Mouse (Mus musculus) forelimb bud, embryonic 11.5 days (tissue): ENCODE measurements around the gene Phlpp2.

ENCODE experiments used
- DNase-seq: peaks from one replicate; pipeline ENCODE4 v3.0.0-alpha.2; 2012; ENCODE audit warnings: low read depth, low spot score

The Phlpp2 gene

GRCm38 (mm10) chr8:109902379-109902778 is 34.0 kb downstream of the Phlpp2 start:
- no peak for DNase-seq

- no peak for DNase-seq
These were observed 35.6 kb downstream of the Phlpp2 start for GRCm38 (mm10) chr8:109903909-109904469.

- DNase-seq: no peak
These were observed 36.8 kb downstream of the Phlpp2 start for GRCm38 (mm10) chr8:109904928-109905668.

- no peak for DNase-seq
These were observed 38.6 kb downstream of the Phlpp2 start for GRCm38 (mm10) chr8:109906907-109907306.

- DNase-seq: no peak
These were observed 39.0 kb downstream of the Phlpp2 start for GRCm38 (mm10) chr8:109907376-109907775.

- DNase-seq: peak; percentile 34
These were observed 48.9 kb downstream of the Phlpp2 start for GRCm38 (mm10) chr8:109917277-109917676.

- no peak for DNase-seq
These were observed 52.4 kb downstream of the Phlpp2 start for GRCm38 (mm10) chr8:109920406-109921390.

- no peak for DNase-seq
These were observed 73.4 kb downstream of the Phlpp2 start for GRCm38 (mm10) chr8:109941606-109942360.

GRCm38 (mm10) chr8:109945153-109945632 is 76.9 kb downstream of the Phlpp2 start:
- peak; percentile 65 for DNase-seq

- DNase-seq: no peak
These were observed 77.4 kb downstream of the Phlpp2 start for GRCm38 (mm10) chr8:109945694-109946093.

- DNase-seq: no peak
These were observed 77.9 kb downstream of the Phlpp2 start for GRCm38 (mm10) chr8:109946272-109946671.

- peak; percentile 40 for DNase-seq
These were observed 79.3 kb downstream of the Phlpp2 start for GRCm38 (mm10) chr8:109947447-109948284.

- no peak for DNase-seq
These were observed 79.9 kb downstream of the Phlpp2 start for GRCm38 (mm10) chr8:109948285-109948564.

GRCm38 (mm10) chr8:109952171-109952570 is 83.8 kb downstream of the Phlpp2 start:
- no peak for DNase-seq

GRCm38 (mm10) chr8:109954486-109954948 is 86.2 kb downstream of the Phlpp2 start:
- DNase-seq: no peak

- peak; percentile 44 for DNase-seq
These were observed 89.1 kb downstream of the Phlpp2 start for GRCm38 (mm10) chr8:109957167-109958028.

GRCm38 (mm10) chr8:109958036-109958655 is 89.8 kb downstream of the Phlpp2 start:
- no peak for DNase-seq

GRCm38 (mm10) chr8:109959112-109959511 is 90.8 kb downstream of the Phlpp2 start:
- no peak for DNase-seq
